Mouse (Mus musculus): Measurements from ENCODE around the gene Pycard. TPM values are rescaled to one million over a fixed set of nuclear protein-coding genes. Genes with fewer than 3 reads are reported as not detected.

Pycard gene
- total RNA-seq, 4 experiments from 2014 or later, result 2.6 to 11.7 (median 5.2) TPM

GRCm38 (mm10) chr7:128003688-128004087 is 10.0 kb upstream of the Pycard start, which contains the start of gene Trim72:
TSS of gene Trim72 (plus strand) at chr7:128003949.
- DNase-seq (ENCODE audit: low spot score in 2 of 2), result peak in 1 of 2 experiments; percentile 53

- no peak for DNase-seq (ENCODE audit: low spot score in 2 of 2)
These were observed 9.4 kb upstream of the Pycard start for GRCm38 (mm10) chr7:128003098-128003497.

GRCm38 (mm10) chr7:128000068-128000950 is 6.6 kb upstream of the Pycard start:
- DNase-seq (ENCODE audit: low spot score in 2 of 2), result no peak

GRCm38 (mm10) chr7:127999436-127999835 is 5.8 kb upstream of the Pycard start:
- DNase-seq (ENCODE audit: low spot score in 2 of 2), result no peak

DNA sequence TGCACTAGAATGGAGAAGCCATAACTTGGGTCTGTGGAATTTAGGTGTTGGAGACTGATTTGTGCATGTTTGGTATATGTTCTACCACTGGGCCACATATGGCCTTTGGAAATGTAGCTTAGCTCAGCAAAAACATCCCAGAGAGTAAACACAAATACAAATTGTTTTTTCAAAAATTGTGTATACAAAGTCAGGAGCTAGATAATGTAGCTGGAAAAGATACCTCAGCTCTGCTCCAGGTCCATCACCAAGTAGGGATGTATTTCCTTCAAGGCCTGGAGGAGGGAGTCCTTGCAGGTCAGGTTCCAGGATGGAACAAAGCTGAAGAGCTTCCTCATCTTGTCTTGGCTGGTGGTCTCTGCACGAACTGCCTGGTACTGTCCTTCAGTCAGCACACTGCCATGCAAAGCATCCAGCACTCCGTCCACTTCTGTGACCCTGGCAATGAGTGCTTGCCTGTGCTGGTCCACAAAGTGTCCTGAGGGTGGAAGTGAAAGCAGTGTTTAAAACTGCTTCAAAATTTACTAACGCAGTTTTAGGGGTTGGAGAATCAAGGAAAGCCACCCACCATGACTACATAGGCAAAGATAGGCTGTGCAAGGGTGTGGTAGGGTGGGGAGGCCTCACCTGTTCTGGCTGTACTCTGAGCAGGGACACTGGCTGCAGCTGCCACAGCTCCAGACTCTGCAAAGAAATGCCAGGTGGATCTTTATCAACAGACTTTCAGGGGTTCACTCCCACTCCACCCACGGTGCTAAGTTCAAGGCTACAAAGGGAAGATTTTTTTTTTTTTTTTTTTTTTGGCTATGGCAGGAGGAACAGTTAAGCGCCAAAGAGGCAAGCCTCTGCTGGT is 953 bp downstream of the Pycard start:
- DNase-seq (ENCODE audit: low spot score in 2 of 2), result no peak

GRCm38 (mm10) chr7:127991643-127992487 is 1.8 kb downstream of the Pycard start:
- peak in 1 of 2 experiments; percentile 65 for DNase-seq (ENCODE audit: low spot score in 2 of 2)

DNA sequence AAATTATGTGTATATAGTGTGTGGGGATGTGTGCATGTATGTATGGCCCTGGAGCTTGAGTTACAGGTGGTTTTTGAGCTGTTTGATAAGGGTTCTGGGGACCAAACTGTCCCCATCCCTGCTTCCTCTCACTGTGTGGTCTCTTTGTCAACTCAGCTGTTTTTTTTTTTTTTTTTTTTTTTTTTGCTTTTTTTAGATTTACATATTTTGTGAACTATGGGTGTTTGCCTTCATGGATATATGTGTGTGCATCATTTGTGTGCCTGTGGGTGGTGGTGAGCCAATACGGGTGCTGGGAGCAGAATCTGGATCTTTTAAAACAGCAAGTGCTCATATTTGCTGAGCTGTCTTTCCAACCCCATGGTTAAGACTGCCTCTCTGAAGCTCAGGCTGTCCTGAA is 4.8 kb downstream of the Pycard start:
- no peak for DNase-seq (ENCODE audit: low spot score in 2 of 2)

- DNase-seq (ENCODE audit: low spot score in 2 of 2), result no peak
These were observed 13.1 kb downstream of the Pycard start for GRCm38 (mm10) chr7:127980606-127981005.

DNA sequence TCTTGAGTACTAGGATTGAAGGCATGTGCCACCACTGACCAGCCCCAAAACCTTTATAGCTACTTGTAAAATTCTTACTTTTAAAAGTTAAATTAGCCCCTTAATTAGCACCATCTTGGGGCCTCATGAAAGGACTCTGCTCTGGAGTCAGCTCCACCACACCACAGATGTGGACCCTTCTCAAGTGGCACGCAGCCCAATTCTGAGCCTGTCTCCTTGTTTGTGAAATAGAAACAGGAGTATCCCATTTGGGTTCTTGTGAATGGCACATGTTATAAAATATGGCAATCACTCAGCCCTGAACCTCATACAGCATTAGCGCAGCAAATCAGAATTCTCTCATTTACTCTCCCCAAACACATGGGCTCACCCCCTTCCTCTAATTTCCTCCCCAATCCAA is 14.8 kb downstream of the Pycard start:
- DNase-seq (ENCODE audit: low spot score in 2 of 2), result no peak

- no peak for DNase-seq (ENCODE audit: low spot score in 2 of 2)
These were observed 19.2 kb downstream of the Pycard start for GRCm38 (mm10) chr7:127974413-127974930.

GRCm38 (mm10) chr7:127967922-127968828 is 25.5 kb downstream of the Pycard start:
- peak; percentile 64 to 66 for DNase-seq (ENCODE audit: low spot score in 2 of 2)

GRCm38 (mm10) chr7:127967004-127967921 is 26.4 kb downstream of the Pycard start, which contains the start of gene Fus:
TSS of gene Fus (plus strand) at chr7:127967457.
- DNase-seq (ENCODE audit: low spot score in 2 of 2), result peak; percentile 87 to 98

DNA sequence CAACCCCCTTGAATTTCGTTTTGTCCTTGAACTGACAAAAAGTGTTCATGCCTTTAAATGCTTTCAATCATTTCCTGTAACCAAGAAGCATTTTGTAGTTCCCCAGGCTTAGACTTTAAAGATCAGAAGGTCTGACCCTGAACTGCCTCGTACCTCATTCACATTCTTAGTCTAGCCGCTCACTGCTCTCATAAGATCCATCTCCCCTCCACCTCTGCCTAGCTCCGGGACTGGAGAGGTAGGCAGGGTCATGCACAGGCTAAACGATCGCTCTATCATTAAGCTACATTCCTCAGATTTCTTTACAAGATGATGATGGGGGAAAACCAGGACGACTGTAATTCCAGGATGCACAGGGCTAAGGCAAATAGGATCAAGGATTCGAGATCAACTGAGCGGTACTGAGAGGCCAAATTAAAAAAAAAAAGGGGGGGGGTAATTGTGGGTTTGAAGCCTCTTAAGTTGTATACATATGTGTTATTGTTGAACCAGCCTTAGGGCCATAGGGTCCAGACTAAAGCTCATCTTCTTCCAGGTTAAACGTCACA is 27.2 kb downstream of the Pycard start:
- no peak for DNase-seq (ENCODE audit: low spot score in 2 of 2)

GRCm38 (mm10) chr7:127959364-127959763 is 34.3 kb downstream of the Pycard start:
- DNase-seq (ENCODE audit: low spot score in 2 of 2), result no peak

- DNase-seq (ENCODE audit: low spot score in 2 of 2), result no peak
These were observed 40.6 kb downstream of the Pycard start for GRCm38 (mm10) chr7:127952864-127953581.

- no peak for DNase-seq (ENCODE audit: low spot score in 2 of 2)
These were observed 47.1 kb downstream of the Pycard start, which contains the start of gene Prss36 for GRCm38 (mm10) chr7:127946470-127947023. TSS of gene Prss36 (minus strand) at chr7:127946725.

DNA sequence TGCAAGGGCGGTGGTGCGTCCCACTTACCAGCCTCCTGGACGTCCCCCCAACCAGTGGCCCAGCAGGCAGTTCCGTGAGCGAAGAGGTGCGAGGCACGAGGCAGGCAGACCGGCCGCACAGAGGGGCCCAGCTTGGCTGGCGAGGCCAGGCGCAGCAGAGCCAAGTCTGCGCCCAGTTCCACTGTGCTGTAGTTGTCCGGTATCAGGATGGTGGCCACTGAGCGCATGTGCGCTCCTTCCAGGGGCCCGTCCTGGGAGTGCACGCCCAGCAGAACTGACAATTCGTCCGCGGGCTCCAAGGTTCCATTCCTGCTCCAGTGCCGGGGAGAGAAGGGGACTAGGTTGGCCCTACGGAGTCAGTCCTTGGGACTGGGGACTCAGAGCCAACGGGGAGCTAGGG is 49.1 kb downstream of the Pycard start:
- DNase-seq (ENCODE audit: low spot score in 2 of 2), result no peak

Data from left cerebral cortex, adult 8-10 months (tissue).